Mouse (Mus musculus): ENCODE data around the gene Gramd2. TPM values are rescaled to one million over a fixed set of nuclear protein-coding genes. Genes with fewer than 3 reads are reported as not detected.

The Gramd2 gene
- polyA plus RNA-seq, 1 experiment from 2014 or later, result 0.18 TPM

Other genes with a start within 250 kb of the Gramd2 start
- 15.3 and 17.3 TPM in 2 replicates for gene Arih1, start 193.5 kb upstream of the Gramd2 start, polyA plus RNA-seq (2014; fragmentation: Nextera tagmentation; extraction: Ambion mirVana)
- gene Hexa, start 140.6 kb upstream of the Gramd2 start, polyA plus RNA-seq (2014; fragmentation: Nextera tagmentation; extraction: Ambion mirVana), result 50.7 and 53.3 TPM in 2 replicates
- 0.19 TPM in 1 of 2 replicates, not detected in the other for gene Tmem202, start 140.3 kb upstream of the Gramd2 start, polyA plus RNA-seq (2014; fragmentation: Nextera tagmentation; extraction: Ambion mirVana)
- 8.5 and 8.7 TPM in 2 replicates for gene Celf6, start 102.2 kb upstream of the Gramd2 start, polyA plus RNA-seq (2014; fragmentation: Nextera tagmentation; extraction: Ambion mirVana)
- gene Parp6, start 62.9 kb upstream of the Gramd2 start, polyA plus RNA-seq (2014; fragmentation: Nextera tagmentation; extraction: Ambion mirVana), result 90.8 and 91.7 TPM in 2 replicates
- gene Pkm, start 23.8 kb upstream of the Gramd2 start, polyA plus RNA-seq (2014; fragmentation: Nextera tagmentation; extraction: Ambion mirVana), result 1,888 and 2,059 TPM in 2 replicates
- 26.1 and 26.8 TPM in 2 replicates for gene Senp8, start 70.6 kb downstream of the Gramd2 start, polyA plus RNA-seq (2014; fragmentation: Nextera tagmentation; extraction: Ambion mirVana)
- 17.5 and 20.0 TPM in 2 replicates for gene Myo9a, start 70.8 kb downstream of the Gramd2 start, polyA plus RNA-seq (2014; fragmentation: Nextera tagmentation; extraction: Ambion mirVana)